Mouse (Mus musculus) heart, embryonic 10.5 days (tissue): ENCODE measurements around the gene Tsks. TPM values are rescaled to one million over a fixed set of nuclear protein-coding genes. Genes with fewer than 3 reads are reported as not detected.
A peak's percentile ranks its signal among the peaks of the same experiment; 100 is the strongest.

Experiments
- DNase-seq: peaks from one replicate; pipeline ENCODE4 v3.0.0-alpha.2; 2017; ENCODE audit warnings: low spot score
- H3K27ac ChIP-seq: fragments of 300-500 bp; sonication (generic); 2 replicates; pipeline ENCODE4 v1.5.1; 2016; ENCODE audit warnings: mild to moderate bottlenecking
- H3K27me3 ChIP-seq: fragments of 300-500 bp; sonication (generic); 2 replicates; pipeline ENCODE4 v1.6.1; 2016; ENCODE audit warnings: mild to moderate bottlenecking; ENCODE audit not compliant: poor library complexity, insufficient read depth, severe bottlenecking
- H3K36me3 ChIP-seq: fragments of 300-500 bp; sonication (generic); 2 replicates; pipeline ENCODE4 v1.6.1; 2016; ENCODE audit warnings: mild to moderate bottlenecking, moderate library complexity
- H3K4me1 ChIP-seq: fragments of 300-500 bp; sonication (generic); 2 replicates; pipeline ENCODE4 v1.6.1; 2016; ENCODE audit warnings: mild to moderate bottlenecking
- H3K4me3 ChIP-seq: fragments of 300-500 bp; sonication (generic); 2 replicates; pipeline ENCODE4 v1.5.1; 2016; ENCODE audit warnings: mild to moderate bottlenecking, moderate library complexity
- H3K9me3 ChIP-seq: fragments of 300-500 bp; sonication (generic); 2 replicates; pipeline ENCODE4 v1.6.1; 2016; ENCODE audit warnings: mild to moderate bottlenecking, moderate library complexity
- WGBS: fragments of 180-500 bp; shearing (Covaris S2); methylation state at CpG from one replicate; pipeline ENCODE4 v1.1.7; 2016; 5-methylcytosine and 5-hydroxymethylcytosine counted together
- polyA plus RNA-seq: library from polyadenylated mRNA; unstranded; fragments of >200 nt; fragmentation: Nextera tagmentation; extraction: Ambion mirVana; gene quantifications from 2 replicates; pipeline ENCODE4 v1.2.1, GENCODE M21; 2016

Tsks gene
- polyA plus RNA-seq, 1 experiment from 2014 or later, result 0.25 TPM

- Histone ChIP-seq H3K9me3 (no peaks in the 10 kb centered on the region), H3K27ac (no peak overlapping the region), H3K4me1 (peaks cover 24% of the 10 kb centered on the region), H3K27me3 (peaks cover 40% of the 10 kb centered on the region), H3K4me3 (no peak overlapping the region), H3K36me3 (peaks cover 3% of the 10 kb centered on the region; the same call in 1 of the 2 replicates)
- DNase-seq, result no peak
- 74% methylated on average over 12 of the region's 12 CpGs for WGBS
Observed at GRCm38 (mm10) chr7:44954091-44954885, 11.3 kb downstream of the Tsks start.

- H3K9me3 ChIP-seq, result no peaks in the 10 kb centered on the region
Observed at GRCm38 (mm10) chr7:44955628-44956027, 12.6 kb downstream of the Tsks start.

GRCm38 (mm10) chr7:44956266-44956665, 13.3 kb downstream of the Tsks start:
- 63% methylated on average over 6 of the region's 6 CpGs for WGBS
- peaks cover 20% of the 10 kb centered on the region for H3K27me3 ChIP-seq
- no peak for DNase-seq
- H3K4me3 ChIP-seq, result no peak overlapping the region
- peaks cover 13% of the 10 kb centered on the region for H3K36me3 ChIP-seq
- no peaks in the 10 kb centered on the region for H3K9me3 ChIP-seq
- H3K27ac ChIP-seq, result no peak overlapping the region
- H3K4me1 ChIP-seq, result peaks cover 24% of the 10 kb centered on the region

More at GRCm38 (mm10) chr7:44955628-44956027, 12.6 kb downstream of the Tsks start:
- peaks cover 24% of the 10 kb centered on the region for H3K4me1 ChIP-seq
- peaks cover 7% of the 10 kb centered on the region for H3K36me3 ChIP-seq
- no peak overlapping the region for H3K4me3 ChIP-seq
- WGBS, result 53% methylated on average over 5 of the region's 5 CpGs
- H3K27ac ChIP-seq, result no peak overlapping the region
- peaks cover 27% of the 10 kb centered on the region for H3K27me3 ChIP-seq
- no peak for DNase-seq

- H3K9me3 ChIP-seq, result no peaks in the 10 kb centered on the region
- no peak overlapping the region for H3K27ac ChIP-seq
- H3K36me3 ChIP-seq, result peaks cover 21% of the 10 kb centered on the region
- peaks cover 15% of the 10 kb centered on the region for H3K4me1 ChIP-seq
- 66% methylated on average over 20 of the region's 20 CpGs for WGBS
- peaks cover 11% of the 10 kb centered on the region; the same call in 1 of the 2 replicates for H3K27me3 ChIP-seq
- no peak overlapping the region for H3K4me3 ChIP-seq
- DNase-seq, result peak; percentile 71
Observed at GRCm38 (mm10) chr7:44957183-44957835, 14.3 kb downstream of the Tsks start.

GRCm38 (mm10) chr7:44958208-44958607, 15.2 kb downstream of the Tsks start:
- Histone ChIP-seq H3K4me3 (no peak overlapping the region), H3K9me3 (no peaks in the 10 kb centered on the region), H3K27ac (no peak overlapping the region), H3K27me3 (peaks cover 11% of the 10 kb centered on the region; the same call in 1 of the 2 replicates), H3K4me1 (peaks cover 6% of the 10 kb centered on the region; the same call in 1 of the 2 replicates), H3K36me3 (peaks cover 28% of the 10 kb centered on the region)
- DNase-seq, result no peak
- 53% methylated on average over 7 of the region's 7 CpGs for WGBS

- DNase-seq, result no peak
- no peaks in the 10 kb centered on the region for H3K9me3 ChIP-seq
- no peak overlapping the region for H3K27ac ChIP-seq
- H3K4me1 ChIP-seq, result peaks cover 6% of the 10 kb centered on the region; the same call in 1 of the 2 replicates
- WGBS, result 67% methylated on average over 8 of the region's 8 CpGs
- peaks cover 6% of the 10 kb centered on the region; the same call in 1 of the 2 replicates for H3K27me3 ChIP-seq
- H3K36me3 ChIP-seq, result peaks cover 36% of the 10 kb centered on the region
- H3K4me3 ChIP-seq, result no peak overlapping the region
Observed at GRCm38 (mm10) chr7:44959281-44959680, 16.3 kb downstream of the Tsks start.

GRCm38 (mm10) chr7:44959874-44960511, 17.0 kb downstream of the Tsks start:
- WGBS, result 86% methylated on average over 10 of the region's 10 CpGs
- peaks cover 6% of the 10 kb centered on the region; the same call in 1 of the 2 replicates for H3K4me1 ChIP-seq
- DNase-seq, result no peak

GRCm38 (mm10) chr7:44960512-44960910, 17.5 kb downstream of the Tsks start:
- DNase-seq, result no peak
- H3K36me3 ChIP-seq, result peaks cover 43% of the 10 kb centered on the region
- no peak overlapping the region for H3K4me3 ChIP-seq
- H3K4me1 ChIP-seq, result peaks cover 6% of the 10 kb centered on the region; the same call in 1 of the 2 replicates
- no peaks in the 10 kb centered on the region for H3K9me3 ChIP-seq
- H3K27me3 ChIP-seq, result peaks cover 5% of the 10 kb centered on the region; the same call in 1 of the 2 replicates
- 85% methylated on average over 13 of the region's 13 CpGs for WGBS
- no peak overlapping the region for H3K27ac ChIP-seq

More at GRCm38 (mm10) chr7:44959874-44960511, 17.0 kb downstream of the Tsks start:
- Histone ChIP-seq H3K9me3 (no peaks in the 10 kb centered on the region), H3K27me3 (peaks cover 5% of the 10 kb centered on the region; the same call in 1 of the 2 replicates), H3K36me3 (peaks cover 38% of the 10 kb centered on the region), H3K4me3 (0 out of 2 replicates have a peak overlapping the region, but pooled peaks have one; percentile 3), H3K27ac (no peak overlapping the region)

GRCm38 (mm10) chr7:44962337-44962736, 19.3 kb downstream of the Tsks start:
- WGBS, result 69% methylated on average over 8 of the region's 8 CpGs

GRCm38 (mm10) chr7:44962831-44963230, 19.8 kb downstream of the Tsks start:
- 85% methylated on average over 5 of the region's 5 CpGs for WGBS
- no peaks in the 10 kb centered on the region for H3K9me3 ChIP-seq
- peaks cover 54% of the 10 kb centered on the region for H3K36me3 ChIP-seq
- 0 out of 2 replicates have a peak, but pooled peaks cover under 1% of the 10 kb centered on the region for H3K4me1 ChIP-seq
- no peak overlapping the region for H3K4me3 ChIP-seq
- H3K27ac ChIP-seq, result no peak overlapping the region
- no peaks in the 10 kb centered on the region for H3K27me3 ChIP-seq
- DNase-seq, result no peak

More at GRCm38 (mm10) chr7:44962337-44962736, 19.3 kb downstream of the Tsks start:
- peaks cover 6% of the 10 kb centered on the region; the same call in 1 of the 2 replicates for H3K4me1 ChIP-seq
- DNase-seq, result no peak
- H3K36me3 ChIP-seq, result peaks cover 54% of the 10 kb centered on the region
- peaks cover 4% of the 10 kb centered on the region; the same call in 1 of the 2 replicates for H3K27me3 ChIP-seq
- H3K9me3 ChIP-seq, result no peaks in the 10 kb centered on the region
- no peak overlapping the region for H3K27ac ChIP-seq
- H3K4me3 ChIP-seq, result no peak overlapping the region

GRCm38 (mm10) chr7:44964990-44965389, 22.0 kb downstream of the Tsks start:
- Histone ChIP-seq H3K36me3 (peaks cover 49% of the 10 kb centered on the region; the same call in 1 of the 2 replicates), H3K4me1 (peaks cover 5% of the 10 kb centered on the region), H3K9me3 (no peaks in the 10 kb centered on the region), H3K27me3 (no peaks in the 10 kb centered on the region), H3K27ac (no peak overlapping the region), H3K4me3 (no peak overlapping the region)
- DNase-seq, result no peak
- WGBS, result 81% methylated on average over 13 of the region's 13 CpGs

GRCm38 (mm10) chr7:44965975-44966374, 23.0 kb downstream of the Tsks start:
- Histone ChIP-seq H3K9me3 (no peaks in the 10 kb centered on the region), H3K4me1 (peaks cover 15% of the 10 kb centered on the region), H3K4me3 (no peak overlapping the region), H3K36me3 (peaks cover 44% of the 10 kb centered on the region; the same call in 1 of the 2 replicates), H3K27ac (no peak overlapping the region), H3K27me3 (no peaks in the 10 kb centered on the region)
- 80% methylated on average over 7 of the region's 7 CpGs for WGBS
- DNase-seq, result no peak
